Mouse (Mus musculus): ENCODE data around the gene Sox11.

Sox11 gene

GRCm38 (mm10) chr12:27341871-27342690 is at the start of gene Sox11:
Sox11 (minus strand) TSS chr12:27342574.
- DNase-seq (ENCODE audit: low spot score in 2 of 2): no peak

- DNase-seq (ENCODE audit: low spot score in 2 of 2): no peak
Measured at GRCm38 (mm10) chr12:27391652-27392305, 49.4 kb upstream of the Sox11 start.

GRCm38 (mm10) chr12:27390439-27390838 is 48.1 kb upstream of the Sox11 start:
- no peak for DNase-seq (ENCODE audit: low spot score in 2 of 2)

DNA sequence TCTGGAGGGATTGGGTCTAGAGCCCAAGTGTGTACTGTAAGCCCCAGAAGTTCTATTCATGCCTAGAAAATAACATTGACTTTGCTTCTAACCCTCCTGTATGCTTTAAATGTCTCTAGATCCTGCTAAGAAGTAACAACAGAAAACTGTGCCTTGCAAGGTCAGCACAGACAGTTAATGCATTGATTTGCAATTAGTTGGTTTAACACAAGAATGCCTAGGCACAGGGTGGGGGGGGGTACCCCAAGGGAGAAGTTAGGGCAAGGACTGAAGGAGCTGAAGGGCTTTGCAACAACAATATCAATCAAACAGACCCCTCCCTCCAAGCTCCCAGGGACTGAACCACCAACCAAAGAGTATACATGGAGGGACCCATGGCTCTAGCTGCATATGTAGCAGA is 47.1 kb upstream of the Sox11 start:
- DNase-seq (ENCODE audit: low spot score in 2 of 2): no peak

DNA sequence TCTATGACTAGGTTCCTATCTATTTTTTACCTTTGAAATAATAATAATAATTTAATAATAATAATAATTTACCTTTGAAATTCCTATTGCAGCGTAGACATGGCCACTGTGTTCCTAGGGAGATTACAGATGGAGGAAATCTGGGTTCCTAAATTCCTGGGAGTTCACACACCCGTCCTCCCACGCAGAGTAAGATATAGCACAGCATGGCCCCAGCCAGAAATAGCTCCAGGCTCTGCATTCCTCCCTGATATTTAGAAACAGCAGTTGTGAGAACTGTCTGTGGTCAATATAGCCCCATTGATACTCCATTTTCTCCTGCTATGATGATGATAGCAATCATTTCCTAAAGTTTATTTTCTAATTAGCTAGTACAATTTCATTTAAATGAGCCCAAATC is 30.1 kb upstream of the Sox11 start:
- DNase-seq (ENCODE audit: low spot score in 2 of 2): no peak

DNA sequence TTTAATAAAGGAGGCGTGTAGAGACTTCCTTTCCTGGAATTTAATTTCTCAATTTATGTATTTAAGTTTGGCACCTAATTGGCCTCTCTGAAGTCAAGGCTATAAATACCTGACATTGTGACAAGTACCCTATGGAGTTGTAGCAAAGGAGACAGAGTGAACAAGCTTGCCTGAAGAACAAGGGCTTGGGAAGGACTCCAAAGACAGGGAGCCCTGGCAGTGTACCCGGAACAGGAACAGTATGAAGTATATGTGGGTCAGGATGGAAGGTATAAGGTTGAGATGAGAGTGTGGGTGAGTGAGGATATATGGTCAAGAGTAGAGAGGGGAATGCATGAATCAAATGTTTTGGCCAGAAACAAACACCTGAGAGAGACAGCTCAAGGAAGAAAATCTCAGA is 28.4 kb upstream of the Sox11 start:
- no peak for DNase-seq (ENCODE audit: low spot score in 2 of 2)

- no peak for DNase-seq (ENCODE audit: low spot score in 2 of 2)
Measured at GRCm38 (mm10) chr12:27367476-27367875, 25.1 kb upstream of the Sox11 start.

- DNase-seq (ENCODE audit: low spot score in 2 of 2): no peak
Measured at GRCm38 (mm10) chr12:27363840-27364640, 21.7 kb upstream of the Sox11 start.

DNA sequence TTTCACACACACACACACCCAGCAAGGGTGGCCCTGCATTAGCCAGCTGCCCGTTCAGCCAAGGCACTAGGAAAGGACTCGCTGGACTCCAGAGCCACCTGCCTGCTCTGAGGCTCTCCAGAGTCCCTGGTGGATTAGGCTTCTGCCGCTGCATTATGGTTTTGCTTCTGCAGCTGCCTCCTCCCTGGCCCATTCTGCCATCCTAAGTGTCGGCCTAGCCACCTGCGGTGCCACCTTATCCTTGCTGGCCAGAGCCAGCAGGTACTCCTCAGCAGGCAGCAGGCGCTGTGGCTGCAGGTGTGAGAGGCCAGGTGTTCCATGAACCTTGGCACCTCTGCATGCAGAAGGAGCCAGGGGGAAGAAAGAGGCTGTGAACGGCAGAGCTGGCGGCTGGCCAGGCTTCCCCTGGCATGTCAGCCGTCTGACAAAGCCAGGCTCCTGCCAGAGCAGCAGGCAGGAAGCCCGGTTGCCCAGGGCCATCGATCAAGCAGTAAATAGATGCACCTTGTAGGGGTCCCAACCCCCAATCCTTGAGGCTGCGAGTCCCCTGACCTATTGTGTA is 14.8 kb upstream of the Sox11 start:
- DNase-seq (ENCODE audit: low spot score in 2 of 2): no peak

DNA sequence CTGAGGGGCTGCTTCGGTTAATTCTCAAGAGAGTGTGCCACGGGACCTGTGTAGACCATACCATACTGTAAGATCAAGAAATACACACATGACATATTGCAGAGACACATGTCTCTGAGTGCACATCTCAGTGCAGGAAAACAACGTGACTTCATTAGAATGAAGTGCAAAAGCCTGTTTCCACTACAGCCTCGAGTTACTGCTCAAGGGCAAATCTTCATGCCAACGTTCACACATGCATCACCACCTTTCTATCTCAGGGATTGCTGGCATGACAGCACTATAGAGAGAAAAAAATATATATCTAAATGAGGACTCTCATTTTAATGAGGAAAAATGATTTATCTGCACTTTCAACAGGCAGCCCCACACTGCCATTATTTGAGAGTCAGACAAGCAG is 14.2 kb upstream of the Sox11 start:
- DNase-seq (ENCODE audit: low spot score in 2 of 2): no peak

DNA sequence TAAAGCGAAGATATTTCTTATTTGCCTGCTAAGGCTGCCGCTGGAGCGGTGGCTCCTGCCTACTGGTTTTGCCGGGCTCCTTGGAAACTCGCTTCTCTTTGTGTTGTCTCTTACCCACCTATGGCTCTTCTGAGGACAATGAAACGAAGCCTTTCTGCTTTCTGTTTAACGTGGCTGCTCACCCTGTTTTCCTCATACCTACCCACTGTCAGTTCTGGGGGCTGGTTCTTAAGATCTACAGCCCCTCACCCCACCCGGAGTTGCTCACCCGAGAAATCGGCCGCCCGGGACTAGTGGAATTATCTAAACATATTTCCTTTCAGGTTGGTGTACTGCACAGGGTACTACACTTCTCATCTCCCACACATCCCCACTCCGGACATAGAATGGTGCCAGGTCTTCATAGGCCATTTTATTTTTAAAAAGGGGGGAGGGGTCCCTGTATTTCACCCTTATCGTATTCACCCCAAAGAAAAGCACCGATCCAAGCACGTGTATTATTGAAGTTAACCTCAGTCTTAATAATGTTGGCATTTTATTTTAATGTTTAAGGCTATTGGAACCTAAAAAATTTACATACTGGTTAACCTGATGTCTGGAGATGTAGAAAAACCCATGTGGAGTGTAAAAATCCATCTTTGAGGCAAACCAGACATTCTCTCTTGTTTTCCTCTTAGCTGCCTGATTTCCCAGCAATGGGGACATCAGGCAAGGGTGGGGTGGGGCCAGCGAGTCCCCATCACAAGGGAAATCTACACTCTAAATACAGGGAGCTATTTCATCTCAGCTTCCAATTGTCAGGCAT is 1.4 kb upstream of the Sox11 start:
- DNase-seq (ENCODE audit: low spot score in 2 of 2): no peak

- DNase-seq (ENCODE audit: low spot score in 2 of 2): no peak
Measured at GRCm38 (mm10) chr12:27342691-27343605, 574 bp upstream of the Sox11 start.

- no peak for DNase-seq (ENCODE audit: low spot score in 2 of 2)
Measured at GRCm38 (mm10) chr12:27341130-27341870, 1.1 kb downstream of the Sox11 start.

- DNase-seq (ENCODE audit: low spot score in 2 of 2): no peak
Measured at GRCm38 (mm10) chr12:27340451-27341035, 1.8 kb downstream of the Sox11 start.

GRCm38 (mm10) chr12:27339171-27339751 is 3.1 kb downstream of the Sox11 start:
- DNase-seq (ENCODE audit: low spot score in 2 of 2): no peak

GRCm38 (mm10) chr12:27338721-27339170 is 3.6 kb downstream of the Sox11 start:
- no peak for DNase-seq (ENCODE audit: low spot score in 2 of 2)

DNA sequence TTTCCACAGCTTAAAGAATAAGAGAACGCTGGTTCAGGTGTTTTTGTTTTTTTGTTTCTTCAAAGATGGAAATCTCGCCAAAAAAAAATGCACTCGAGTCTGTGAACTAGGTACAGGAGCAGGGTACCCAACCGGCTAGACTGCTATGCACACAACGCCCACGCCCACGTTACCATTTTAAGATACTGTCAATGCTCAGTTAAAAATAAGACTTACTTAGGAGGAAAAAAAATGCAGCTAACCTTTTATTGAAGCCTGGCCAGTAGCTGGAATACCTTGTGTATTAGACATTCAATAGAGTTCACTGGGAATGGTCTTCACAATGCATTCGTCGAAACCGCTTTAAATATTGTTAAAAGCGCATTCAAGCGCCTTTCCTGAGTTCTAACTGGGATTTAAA is 4.3 kb downstream of the Sox11 start:
- DNase-seq (ENCODE audit: low spot score in 2 of 2): no peak

GRCm38 (mm10) chr12:27337482-27337881 is 4.9 kb downstream of the Sox11 start:
- DNase-seq (ENCODE audit: low spot score in 2 of 2): no peak

- no peak for DNase-seq (ENCODE audit: low spot score in 2 of 2)
Measured at GRCm38 (mm10) chr12:27336801-27337200, 5.6 kb downstream of the Sox11 start.
